Mouse (Mus musculus) 3134 (cell line): ENCODE results near the gene Adam15.

Source experiments
- DNase-seq: peaks from one replicate; pipeline ENCODE4 v3.0.0-alpha.2; 2011; ENCODE audit warnings: low spot score; ENCODE audit not compliant: insufficient read length; ENCODE audit errors: extremely low read depth

Gene Adam15

DNA sequence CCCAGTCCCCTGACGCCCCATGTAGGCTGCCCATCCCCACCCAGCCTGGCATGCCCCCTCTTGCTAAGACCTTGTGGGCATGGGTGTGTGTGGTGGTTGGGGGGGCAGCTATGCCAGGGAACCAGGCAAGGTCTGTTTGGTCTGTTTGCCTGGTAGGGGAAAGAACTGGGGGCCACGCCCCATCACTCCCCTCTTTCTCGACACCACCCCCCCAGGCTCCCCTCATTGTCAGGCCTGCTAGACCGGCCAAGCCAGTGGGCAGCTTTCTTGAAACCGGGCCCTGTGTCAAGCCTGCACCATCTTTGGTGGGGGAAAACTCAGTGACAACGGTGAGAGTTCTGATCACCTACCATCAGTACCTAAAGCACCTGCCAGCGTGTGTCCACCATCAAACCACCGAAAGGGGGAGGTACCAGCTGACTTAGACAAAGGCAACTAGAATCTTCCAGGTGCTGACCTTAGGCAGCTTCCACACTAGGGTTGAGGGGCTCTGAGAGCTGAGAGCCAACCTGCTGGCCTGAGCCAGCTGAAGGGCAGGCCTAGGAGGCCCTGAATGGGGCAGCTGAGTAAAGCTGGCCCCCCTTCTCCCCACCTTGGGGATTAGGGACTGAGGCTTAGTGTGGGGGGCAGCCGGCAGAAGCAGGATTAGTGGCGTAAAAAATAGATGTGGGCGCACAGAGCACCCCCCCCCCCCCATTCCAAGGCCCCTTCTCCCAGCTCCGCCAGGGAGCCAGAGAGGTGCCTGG lies 34.7 kb upstream of the Adam15 start:
- no peak for DNase-seq

DNA sequence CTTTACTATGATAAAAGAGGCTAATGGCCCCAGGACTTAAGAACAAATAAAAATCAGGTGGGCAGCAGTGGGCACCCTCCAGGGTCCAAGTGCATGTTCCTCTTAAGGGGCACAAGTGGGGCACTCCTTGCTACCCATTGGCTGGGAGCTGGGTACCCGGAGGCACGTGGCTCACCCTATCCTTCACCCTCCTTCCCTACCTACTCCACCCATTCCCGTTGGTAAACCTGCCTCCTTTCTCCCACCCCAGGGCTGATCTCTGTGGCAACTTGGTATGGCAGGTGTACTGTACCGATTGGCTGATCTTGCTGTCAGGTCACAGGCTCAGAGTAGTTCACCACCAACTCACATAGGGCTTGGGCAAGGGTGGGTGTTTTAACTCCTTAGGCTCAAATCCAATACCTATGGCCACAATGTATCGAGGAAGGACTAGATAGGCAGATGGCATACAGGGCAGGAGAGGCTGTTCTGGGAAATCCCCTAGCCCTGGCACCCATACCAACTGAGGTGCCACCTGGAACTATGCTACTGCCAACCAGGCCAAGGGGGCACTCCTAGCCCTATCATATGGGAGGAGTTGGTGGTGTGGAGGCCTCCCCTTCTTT lies 34.0 kb upstream of the Adam15 start:
- DNase-seq: no peak

DNA sequence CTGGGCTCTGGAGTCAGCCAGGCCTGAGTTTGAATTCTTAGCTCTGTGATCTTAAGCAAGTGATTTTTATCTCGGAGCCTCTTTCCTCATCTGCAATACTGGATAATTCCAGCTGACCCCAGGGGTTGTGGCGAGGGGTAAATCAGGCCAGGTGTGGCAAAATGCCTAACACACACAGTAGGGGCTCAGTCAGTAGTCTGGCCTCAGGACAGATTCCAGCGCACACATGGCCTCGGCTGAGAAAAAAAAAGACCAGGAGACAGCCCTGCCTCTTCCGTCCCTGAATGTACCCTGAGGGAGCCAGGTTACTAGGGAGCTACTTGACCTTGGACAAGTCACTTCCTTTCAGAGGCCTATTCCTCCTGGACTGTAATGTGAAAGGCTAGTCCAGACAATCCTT lies 33.2 kb upstream of the Adam15 start:
- DNase-seq: no peak

DNA sequence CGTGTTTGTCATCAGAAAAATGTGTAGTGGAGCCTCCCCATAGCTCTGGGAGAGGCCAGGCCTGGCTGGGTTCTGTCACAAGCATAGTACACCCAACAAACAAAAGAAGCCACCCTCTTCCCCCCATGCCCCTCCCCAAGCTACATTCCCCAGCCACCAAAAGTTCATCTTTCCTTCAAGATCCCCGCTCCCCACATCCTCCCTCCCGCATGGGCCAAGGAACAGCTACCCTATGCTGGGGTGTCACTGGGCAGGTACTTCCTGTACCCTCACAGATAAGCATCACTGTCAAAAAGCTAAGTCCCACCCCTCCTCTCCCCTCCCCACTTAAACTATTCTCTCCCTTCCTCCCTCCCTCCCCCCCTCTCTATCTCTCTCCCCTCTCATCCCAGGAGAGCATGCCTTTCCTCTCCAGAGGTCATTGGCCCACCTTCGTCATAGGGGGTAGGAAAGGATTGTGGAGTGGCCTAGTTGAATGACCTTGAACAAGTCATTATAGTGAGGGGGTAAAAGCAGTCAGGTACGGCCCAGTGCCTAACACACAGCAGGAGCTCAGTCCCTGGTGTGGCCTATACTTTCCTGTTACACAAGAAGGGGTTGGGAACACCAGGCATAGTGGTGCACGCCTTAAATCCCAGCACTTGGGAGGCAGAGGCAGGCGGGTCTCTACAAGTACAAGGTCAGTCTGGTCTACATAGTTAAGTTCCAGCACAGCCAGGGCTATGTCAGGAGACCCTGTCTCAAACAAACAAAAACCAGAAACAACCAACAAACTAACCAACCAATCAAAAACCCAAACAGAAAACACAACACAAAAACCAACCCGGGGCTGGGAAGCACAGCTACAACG lies 32.5 kb upstream of the Adam15 start:
- DNase-seq: no peak

- DNase-seq: no peak
Measured at GRCm38 (mm10) chr3:89381233-89381632, 31.4 kb upstream of the Adam15 start.

GRCm38 (mm10) chr3:89380711-89381110 lies 30.9 kb upstream of the Adam15 start:
- DNase-seq: no peak

DNA sequence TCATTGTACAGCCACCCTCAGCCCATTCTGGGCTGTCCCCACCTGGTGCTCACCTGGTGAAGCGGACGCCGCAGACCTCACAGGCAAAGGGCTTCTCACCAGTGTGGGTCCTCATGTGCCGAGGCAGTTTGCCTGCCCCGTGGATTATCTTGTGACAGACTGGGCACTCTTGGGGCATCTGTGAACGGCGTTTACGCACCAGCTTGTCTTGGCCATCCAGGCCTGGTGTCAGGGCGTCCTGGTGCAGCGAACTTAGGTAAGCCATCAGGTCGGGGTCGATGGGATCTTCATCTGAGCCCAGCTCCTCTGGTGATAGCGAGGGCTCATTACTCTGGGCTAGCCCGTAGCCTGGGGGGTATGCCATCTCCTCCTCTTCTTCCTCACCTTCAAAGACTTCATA lies 30.5 kb upstream of the Adam15 start:
- DNase-seq: no peak

DNA sequence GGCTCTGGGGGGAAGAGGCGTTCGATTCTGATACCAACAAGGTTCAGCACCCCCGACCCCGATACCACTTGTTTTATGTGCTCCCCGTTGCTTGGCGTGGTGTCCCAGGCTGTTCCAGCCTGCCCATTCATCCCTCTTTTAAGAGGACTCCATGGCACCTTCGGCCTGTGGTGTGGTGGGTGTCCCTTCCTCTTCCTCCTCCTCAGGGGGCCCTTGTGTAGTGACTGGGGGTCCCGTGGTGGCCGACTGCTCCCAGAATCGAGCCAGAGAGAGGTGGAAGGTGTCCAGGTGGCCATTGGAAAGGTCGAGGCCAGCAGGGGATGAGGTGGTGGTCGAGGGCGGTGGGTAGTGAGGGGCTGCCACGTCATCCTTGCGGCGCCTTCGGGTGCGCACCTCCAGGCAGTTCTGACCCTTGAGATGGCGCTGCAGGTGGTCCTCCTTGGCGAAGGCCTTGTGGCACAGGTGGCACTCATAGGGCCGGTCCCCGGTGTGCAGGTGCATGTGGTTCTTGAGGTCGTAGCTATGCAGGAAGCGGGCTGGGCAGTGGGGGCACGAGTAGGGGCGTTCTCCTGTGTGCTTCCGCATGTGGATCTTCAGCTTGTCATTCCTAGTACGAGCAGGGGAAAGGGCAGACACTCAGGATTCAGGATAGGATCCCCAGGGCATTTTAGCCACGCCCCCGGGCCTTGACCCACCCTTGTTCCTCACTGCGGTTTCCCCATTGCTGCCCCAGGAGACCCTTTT lies 29.8 kb upstream of the Adam15 start:
- DNase-seq: no peak

GRCm38 (mm10) chr3:89378394-89379067 lies 28.7 kb upstream of the Adam15 start:
- DNase-seq: peak; percentile 92

DNA sequence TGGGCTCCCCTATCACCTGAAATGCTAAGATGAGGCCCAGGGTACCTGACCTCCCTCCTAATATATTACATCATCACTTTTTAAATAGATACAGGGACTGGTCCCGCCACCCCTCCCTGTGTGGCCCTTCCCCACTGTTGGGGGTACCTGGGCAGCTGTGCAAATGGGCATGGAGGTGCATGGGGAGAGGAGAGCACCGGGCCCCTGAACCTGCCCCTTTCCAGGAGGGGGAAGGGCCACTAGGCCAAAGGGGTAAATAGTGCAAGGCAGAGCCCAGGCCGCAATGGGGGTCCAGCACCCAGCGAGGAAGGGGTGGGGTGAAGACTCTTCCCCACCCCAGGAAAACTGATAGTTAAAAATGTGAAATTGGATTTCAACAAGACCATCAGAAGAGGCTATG lies 28.0 kb upstream of the Adam15 start:
- no peak for DNase-seq

DNA sequence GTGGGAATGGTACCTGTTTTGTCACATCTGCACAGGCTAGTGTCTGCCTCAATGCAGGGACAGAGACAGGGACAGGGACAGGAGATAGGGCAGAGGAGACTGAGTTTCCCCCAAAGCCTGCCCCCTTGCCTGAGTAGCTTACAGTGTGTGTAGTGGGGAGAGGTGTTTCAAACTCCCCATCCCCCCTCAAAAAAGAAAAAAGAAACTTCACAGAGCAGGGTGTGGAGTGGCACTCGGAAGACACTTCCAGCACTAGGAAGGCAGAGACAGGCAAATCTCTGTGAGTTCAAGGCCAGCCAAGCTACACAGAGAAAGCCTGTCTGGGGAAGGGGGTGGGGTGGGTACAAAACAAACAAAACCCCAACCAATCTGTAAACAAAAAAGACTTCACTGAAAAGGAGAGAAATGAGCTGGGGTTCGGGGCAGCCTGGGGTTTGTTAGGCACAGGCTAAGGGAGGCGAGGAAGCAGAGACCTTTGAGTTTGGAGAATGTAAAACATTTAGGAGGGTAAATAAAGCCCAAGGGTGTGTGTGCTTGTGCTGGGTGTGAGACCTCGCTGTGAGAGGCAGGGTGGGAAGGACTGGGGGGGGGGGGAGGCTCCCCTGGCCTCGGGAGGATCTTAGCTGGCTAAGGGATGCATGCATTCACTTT lies 23.9 kb upstream of the Adam15 start:
- no peak for DNase-seq

DNA sequence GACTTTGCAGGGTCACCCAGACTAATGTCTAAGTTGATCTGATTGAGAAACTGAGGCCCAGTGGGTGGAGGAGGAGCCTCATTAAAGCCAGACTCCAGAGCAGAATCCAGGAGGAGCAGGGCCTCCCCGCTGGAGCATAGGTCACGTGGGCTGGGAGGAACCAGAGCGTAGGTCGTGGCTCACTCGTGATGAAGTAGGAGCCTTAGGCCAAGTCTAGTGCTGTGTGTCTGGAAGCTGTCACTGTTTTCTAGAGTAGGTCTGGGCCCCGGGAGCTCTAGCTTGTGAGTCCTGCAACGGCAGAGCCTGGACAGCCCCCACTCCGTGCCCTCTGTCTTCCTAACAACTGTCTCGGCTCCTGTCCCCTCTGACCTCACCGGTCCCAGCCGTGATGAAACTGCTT lies 17.5 kb upstream of the Adam15 start:
- no peak for DNase-seq

- no peak for DNase-seq
Measured at GRCm38 (mm10) chr3:89365486-89366414, 16.0 kb upstream of the Adam15 start.

- DNase-seq: no peak
Measured at GRCm38 (mm10) chr3:89365153-89365485, 15.3 kb upstream of the Adam15 start, which contains the start of gene Dcst1. TSS of gene Dcst1 (minus strand) at chr3:89365253.

GRCm38 (mm10) chr3:89364631-89365030 lies 14.8 kb upstream of the Adam15 start:
- DNase-seq: no peak

DNA sequence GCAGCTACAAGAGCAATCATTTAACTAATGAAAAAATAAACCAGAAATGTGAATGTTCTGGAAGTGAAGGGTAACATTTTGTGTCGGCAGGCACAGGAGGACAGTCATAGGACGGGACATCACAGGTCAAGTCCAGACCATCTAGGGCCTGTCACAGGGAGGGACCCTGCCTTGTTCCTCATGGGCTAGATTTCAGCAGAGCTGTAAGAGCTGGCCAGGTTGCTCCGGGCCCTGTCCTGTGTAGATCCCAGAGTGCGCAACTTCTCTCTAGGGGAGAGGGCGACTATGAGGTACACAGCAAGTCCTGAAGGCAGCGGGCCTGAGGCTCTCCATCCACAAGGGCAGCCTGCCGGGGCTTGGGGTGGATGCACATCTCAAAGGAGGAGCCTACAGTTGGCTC lies 11.9 kb upstream of the Adam15 start, which contains the start of gene Dcst2:
TSS of gene Dcst2 (plus strand) at position 301 of the 400 bp plus-strand sequence.
- no peak for DNase-seq

- DNase-seq: no peak
Measured at GRCm38 (mm10) chr3:89360237-89360636, 10.4 kb upstream of the Adam15 start.

GRCm38 (mm10) chr3:89359630-89360029 lies 9.8 kb upstream of the Adam15 start:
- peak; percentile 67 for DNase-seq

- no peak for DNase-seq
Measured at GRCm38 (mm10) chr3:89356029-89356428, 6.2 kb upstream of the Adam15 start.
